Mouse (Mus musculus) brown adipose tissue, adult 24 weeks (tissue): ENCODE data around the gene Rplp2. TPM values are rescaled to one million over a fixed set of nuclear protein-coding genes. Genes with fewer than 3 reads are reported as not detected.

ENCODE experiments used
- H3K27ac ChIP-seq: fragments of 200-500 bp; replicated peaks from 2 replicates; pipeline ENCODE4 v1.5.1; 2012; ENCODE audit warnings: low read depth, mild to moderate bottlenecking, low read length
- H3K4me1 ChIP-seq: fragments of 200-500 bp; 2 replicates; pipeline ENCODE4 v1.6.1; 2012; ENCODE audit warnings: low read length, mixed read lengths; ENCODE audit not compliant: control insufficient read depth, insufficient read depth, insufficient read length
- H3K4me3 ChIP-seq: fragments of 200-500 bp; 2 replicates; pipeline ENCODE4 v1.5.1; 2012; ENCODE audit warnings: low read depth, mild to moderate bottlenecking, low read length, moderate library complexity; ENCODE audit not compliant: insufficient read depth
- polyA plus RNA-seq: library from polyadenylated mRNA; stranded (reverse); fragments of >200 nt; gene quantifications from 2 replicates; pipeline ENCODE4 v1.2.4, GENCODE M21; 2012; ENCODE audit not compliant: missing spikeins, insufficient read depth, insufficient read length

Gene Rplp2
- polyA plus RNA-seq, 1 experiment: 1,680 TPM

DNA sequence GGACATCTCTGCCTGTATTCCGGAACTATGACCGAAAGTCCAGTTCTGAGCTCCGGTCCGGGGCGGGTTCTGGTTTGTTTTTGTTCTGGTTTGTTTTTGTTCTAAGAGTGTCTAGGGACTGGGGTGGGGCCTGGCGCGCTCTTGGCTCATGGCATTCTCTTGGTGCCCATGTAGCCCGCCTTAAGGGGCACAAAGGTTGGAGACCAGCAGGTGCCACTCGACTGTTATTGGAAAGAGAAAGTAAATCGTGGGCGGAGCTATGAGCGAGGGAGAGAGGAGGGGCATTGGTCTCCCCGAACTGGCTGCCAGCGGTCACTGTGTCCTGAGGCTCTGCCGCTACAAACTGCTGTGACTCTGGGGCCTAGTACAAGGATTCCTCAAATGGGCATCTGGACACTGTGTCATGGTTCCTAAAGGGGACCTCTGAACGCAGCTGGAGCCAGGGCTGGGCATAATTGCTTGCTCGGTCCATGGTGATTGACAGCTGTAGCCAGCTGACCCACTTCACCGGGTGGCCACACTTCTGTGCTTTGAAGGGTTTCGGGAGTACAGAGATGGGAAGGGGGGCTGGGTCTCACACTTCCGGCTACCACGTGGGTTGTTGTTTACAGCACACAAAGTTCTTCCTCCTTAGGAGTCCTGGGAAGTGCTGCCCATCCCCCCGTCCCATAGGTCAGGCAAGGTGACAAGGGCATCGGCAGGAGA is 8.6 kb downstream of the Rplp2 start:
- peak overlapping the region; percentile 91 for H3K4me3 ChIP-seq
- peaks cover 24% of the 10 kb centered on the region for H3K4me1 ChIP-seq
- peak overlapping the region; percentile 97 for H3K27ac ChIP-seq

DNA sequence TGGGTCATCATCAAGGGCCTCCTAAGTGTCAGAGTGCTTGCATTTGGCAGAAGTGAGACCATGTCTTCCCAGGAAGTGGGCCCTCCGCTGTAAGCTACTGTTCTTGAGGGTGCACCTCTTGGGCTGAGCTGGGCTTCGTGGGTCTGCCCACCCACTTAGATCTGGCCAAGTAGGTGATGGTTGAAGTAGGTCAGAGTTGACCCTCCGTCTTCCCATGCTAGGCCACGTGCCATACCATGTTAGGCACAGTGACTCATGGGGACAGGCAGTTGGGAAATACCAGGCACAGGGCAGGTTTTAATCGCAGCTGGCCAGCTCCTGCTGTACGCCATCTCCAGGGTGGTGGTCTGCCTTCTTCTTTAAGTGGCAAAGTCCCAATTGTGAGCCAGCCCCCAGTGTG is 9.6 kb downstream of the Rplp2 start:
- Histone ChIP-seq H3K4me1 (peaks cover 26% of the 10 kb centered on the region), H3K27ac (peak overlapping the region; percentile 97), H3K4me3 (peak overlapping the region; percentile 91)

DNA sequence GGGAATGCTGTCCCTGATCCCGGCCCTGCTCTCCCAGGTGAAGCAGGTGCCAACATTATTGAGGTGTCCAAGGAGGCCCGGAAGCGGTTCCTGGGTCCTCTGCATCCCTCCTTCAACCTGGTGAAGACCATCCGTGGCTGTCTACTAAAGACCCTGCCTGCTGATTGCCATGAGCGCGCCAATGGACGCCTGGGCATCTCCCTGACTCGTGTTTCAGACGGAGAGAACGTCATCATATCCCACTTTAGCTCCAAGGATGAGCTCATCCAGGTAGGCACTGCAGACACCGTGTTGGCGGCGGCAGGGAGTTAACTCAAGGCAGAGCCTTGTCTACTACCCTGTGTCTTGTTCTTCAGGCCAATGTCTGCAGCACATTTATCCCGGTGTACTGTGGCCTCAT is 10.1 kb downstream of the Rplp2 start:
- H3K4me1 ChIP-seq: peaks cover 26% of the 10 kb centered on the region
- peak overlapping the region; percentile 97 for H3K27ac ChIP-seq
- H3K4me3 ChIP-seq: peak overlapping the region; percentile 91

DNA sequence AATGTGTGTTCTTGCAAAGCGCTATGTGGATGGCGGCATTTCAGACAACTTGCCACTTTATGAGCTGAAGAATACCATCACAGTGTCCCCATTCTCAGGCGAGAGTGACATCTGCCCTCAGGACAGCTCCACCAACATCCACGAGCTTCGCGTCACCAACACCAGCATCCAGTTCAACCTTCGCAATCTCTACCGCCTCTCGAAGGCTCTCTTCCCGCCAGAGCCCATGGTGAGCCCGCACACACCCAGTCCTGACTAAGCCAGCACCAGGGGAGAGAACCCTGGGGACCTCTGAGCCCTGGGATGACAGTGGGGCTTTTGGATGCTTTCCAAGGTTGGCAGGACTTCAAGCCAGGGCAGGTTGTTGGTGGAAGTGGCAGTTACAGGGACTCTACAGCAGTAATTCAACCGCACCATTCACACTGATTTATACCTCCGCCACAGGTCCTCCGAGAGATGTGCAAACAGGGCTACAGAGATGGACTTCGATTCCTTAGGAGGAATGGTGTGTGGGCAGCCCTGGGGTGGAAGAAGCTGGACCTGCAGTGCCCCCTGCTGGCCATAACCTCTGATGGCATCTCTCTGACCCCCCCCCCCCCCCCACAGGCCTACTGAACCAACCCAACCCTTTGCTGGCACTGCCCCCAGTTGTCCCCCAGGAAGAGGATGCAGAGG is 11.0 kb downstream of the Rplp2 start:
- peak overlapping the region; percentile 97 for H3K27ac ChIP-seq
- H3K4me1 ChIP-seq: peaks cover 27% of the 10 kb centered on the region

DNA sequence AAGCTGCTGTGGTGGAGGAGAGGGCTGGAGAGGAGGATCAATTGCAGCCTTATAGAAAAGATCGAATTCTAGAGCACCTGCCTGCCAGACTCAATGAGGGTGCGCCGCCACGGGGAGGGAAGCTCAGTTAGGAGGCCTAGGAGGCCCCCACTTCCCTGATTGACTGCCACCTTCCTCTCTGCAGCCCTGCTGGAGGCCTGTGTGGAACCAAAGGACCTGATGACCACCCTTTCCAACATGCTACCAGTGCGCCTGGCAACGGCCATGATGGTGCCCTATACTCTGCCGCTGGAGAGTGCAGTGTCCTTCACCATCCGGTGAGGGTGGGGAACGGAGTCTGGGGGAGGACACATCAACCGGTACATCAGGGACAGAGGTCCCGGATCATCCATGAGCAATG is 11.5 kb downstream of the Rplp2 start:
- no peak overlapping the region; the same call in 1 of the 2 replicates for H3K4me3 ChIP-seq
- H3K27ac ChIP-seq: peak overlapping the region; percentile 9; the same call in 1 of the 2 replicates
- peaks cover 25% of the 10 kb centered on the region for H3K4me1 ChIP-seq

More for the DNA sequence above, 11.0 kb downstream of the Rplp2 start:
- peak overlapping the region; percentile 4 for H3K4me3 ChIP-seq

DNA sequence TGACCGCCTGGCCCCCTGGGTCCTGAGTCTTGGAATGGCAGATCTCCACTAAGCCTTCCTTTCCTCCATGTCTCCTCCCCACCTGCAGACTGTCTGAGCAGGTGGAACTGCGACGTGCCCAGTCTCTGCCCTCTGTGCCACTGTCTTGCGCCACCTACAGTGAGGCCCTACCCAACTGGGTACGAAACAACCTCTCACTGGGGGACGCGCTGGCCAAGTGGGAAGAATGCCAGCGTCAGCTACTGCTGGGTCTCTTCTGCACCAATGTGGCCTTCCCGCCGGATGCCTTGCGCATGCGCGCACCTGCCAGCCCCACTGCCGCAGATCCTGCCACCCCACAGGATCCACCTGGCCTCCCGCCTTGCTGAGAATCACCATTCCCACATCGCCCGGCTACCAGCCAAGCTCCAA is 12.1 kb downstream of the Rplp2 start:
- Histone ChIP-seq H3K4me1 (peaks cover 25% of the 10 kb centered on the region), H3K27ac (peak overlapping the region; percentile 9)

DNA sequence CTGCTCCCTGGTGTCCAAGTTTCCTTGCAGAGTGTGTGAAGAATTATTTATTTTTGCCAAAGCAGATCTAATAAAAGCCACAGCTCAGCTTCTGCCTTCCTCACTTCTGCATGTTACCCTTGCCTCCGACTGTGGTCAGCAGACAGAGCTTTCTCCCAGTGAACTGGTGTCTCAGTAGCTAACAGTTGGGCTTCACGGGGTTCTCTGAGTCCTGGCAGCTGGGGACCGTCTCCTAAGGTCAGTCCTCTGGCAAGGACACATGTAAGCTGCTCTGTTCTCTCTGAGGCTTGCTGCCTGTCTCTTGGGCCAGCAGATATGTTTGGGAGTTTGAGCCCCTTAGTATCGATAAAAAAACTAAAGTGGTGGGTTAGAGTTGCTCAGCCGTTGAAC is 12.8 kb downstream of the Rplp2 start:
- H3K27ac ChIP-seq: peak overlapping the region; percentile 90
- no peak overlapping the region for H3K4me3 ChIP-seq
- H3K4me1 ChIP-seq: peaks cover 25% of the 10 kb centered on the region

More for the DNA sequence above, 12.1 kb downstream of the Rplp2 start:
- H3K4me3 ChIP-seq: no peak overlapping the region

DNA sequence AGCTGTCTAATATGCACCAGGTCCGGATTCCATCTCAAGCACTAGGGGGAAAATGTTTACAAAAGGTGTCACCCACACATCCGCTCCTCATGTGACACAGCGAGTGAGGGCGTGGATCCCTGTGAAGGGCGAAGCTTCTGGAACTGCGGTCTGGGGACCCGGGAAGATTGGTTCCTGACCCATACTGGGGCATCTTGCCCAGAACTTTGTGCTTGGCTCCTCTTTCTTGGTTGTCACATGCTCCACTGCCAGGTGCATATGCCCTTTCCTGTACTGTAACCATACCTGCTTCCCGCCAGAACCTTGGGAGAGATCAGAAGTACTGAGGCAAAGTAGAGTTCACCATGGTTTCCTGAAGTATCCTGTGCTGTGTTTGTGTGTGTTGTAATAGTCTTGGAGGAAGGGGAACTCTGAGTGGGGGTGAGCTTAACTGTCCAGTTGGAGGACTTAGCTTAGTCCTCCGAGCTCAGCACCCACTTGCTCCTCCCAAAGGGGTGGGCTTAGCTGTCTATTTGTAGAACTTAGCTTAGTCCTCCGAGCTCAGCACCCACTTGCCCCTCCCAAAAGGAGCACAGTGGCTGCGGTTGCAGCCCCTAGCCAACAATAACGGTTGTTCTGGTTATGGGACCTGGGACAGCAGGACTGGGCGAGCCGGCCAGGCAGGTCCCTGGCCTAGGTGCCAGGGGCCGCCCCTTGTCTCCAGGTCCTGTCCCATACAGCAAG is 13.4 kb downstream of the Rplp2 start, which contains the start of gene Cracr2b:
Cracr2b (plus strand) TSS at position 704 of the 723 bp plus-strand sequence.
- peak within 1 kb of the TSS; percentile 66 for H3K4me3 ChIP-seq
- peaks cover 25% of the 10 kb centered on the region for H3K4me1 ChIP-seq
- H3K27ac ChIP-seq: peak within 1 kb of the TSS; percentile 90

DNA sequence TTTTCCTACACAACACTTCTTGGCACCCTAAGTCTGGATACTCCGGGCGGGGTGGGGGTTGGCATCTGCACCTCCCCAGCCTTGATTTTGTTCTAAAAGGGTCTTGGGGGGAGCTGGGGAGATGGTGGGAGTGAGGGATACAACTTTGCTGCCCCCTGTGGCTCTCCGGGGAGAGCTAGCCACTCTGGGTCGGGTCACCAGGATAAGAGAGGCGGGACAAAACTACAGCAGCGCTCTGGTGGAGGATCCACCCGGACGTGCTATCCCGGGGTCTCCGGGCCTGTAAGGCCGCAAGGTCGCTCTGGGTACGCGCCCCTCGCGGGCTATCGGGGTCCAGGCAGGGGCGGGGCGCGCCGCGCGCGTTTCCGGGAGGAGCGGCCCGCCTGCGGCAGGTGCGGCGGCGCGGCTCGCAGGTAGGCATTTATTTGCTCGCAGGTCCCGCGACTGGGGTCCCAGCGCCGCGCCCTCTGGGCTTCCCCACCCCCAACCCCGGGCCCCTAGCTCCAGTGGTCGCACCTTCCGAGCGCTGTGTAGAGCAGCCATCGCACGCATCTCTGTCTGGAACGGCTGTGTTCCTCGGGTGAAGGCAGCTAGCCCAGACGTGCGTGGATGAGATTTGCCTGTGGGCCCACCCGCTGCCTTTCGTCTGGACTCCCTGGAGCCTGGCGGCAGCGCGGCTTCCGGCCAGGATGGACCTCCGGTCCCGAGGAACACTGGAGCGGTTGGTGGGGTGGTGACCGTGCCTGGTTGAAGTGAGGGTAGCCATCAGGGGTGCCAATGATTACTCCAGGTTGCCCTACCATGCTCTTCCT is 14.6 kb downstream of the Rplp2 start:
- Histone ChIP-seq H3K4me3 (peak overlapping the region; percentile 66), H3K27ac (peak overlapping the region; percentile 90), H3K4me1 (peaks cover 26% of the 10 kb centered on the region)

DNA sequence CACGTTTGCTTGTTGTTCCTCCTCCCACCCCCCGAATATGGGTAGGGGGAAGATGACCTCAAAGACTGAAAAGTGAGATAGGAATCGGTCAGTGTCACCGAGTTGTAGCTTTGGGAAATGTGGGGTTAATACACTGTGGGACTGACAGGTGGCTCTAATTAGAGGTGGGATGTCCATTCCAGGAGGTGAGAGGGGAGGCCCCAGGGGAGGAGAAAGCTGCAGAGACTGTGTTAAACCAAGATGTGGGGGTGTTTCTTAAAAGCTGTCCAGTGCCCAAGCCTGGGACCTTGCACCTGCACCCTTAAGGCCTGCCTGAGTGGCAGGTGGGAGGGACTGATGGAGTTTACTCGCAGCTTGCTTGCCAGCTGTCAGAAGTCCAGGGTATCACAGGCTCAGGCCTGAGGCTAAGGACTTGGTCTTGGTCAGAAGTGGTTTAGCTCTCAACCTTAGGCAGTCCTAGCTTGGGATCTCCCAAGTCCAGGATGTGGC is 15.2 kb downstream of the Rplp2 start:
- peaks cover 25% of the 10 kb centered on the region for H3K4me1 ChIP-seq
- peak overlapping the region; percentile 66 for H3K4me3 ChIP-seq
- H3K27ac ChIP-seq: peak overlapping the region; percentile 90

DNA sequence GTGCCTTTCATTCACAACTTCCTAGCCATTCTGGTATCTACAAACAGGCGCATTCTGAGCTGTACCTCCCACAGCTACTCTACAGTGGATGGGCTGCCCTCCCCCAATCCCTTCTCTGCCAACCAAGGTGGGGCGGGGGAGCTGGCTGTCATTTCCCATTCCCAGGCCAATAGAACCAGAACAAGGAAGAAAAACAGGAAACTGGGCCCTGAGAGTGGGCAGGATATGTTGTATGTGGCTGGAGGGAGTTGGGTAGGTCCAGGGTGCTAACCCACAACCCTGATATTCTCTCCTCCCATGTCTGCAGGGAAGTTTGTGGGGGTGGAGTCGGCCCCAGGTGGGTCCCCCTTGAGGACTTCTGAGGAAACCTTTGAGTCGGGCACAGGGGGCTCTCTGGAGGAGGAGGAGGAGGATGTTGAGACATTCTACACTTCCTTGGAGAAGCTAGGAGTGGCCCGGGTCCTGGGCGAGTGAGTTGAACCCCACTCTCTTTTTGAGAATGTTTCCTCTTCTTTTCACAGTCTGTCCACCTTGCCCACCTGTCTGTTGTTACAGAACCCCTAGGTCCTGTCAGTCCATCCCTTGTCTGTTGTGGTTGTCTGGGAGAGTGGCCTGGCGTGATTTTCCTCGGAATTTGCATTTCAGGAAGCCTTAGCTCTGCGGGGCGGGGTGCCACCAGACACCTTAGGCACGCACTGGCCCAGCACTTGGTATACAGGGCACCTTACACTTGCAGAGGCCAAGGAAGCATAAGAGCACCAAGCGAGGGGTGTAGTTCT is 16.8 kb downstream of the Rplp2 start:
- peak overlapping the region; percentile 66 for H3K4me3 ChIP-seq
- H3K27ac ChIP-seq: peak overlapping the region; percentile 76
- H3K4me1 ChIP-seq: peaks cover 12% of the 10 kb centered on the region; the same call in 1 of the 2 replicates

DNA sequence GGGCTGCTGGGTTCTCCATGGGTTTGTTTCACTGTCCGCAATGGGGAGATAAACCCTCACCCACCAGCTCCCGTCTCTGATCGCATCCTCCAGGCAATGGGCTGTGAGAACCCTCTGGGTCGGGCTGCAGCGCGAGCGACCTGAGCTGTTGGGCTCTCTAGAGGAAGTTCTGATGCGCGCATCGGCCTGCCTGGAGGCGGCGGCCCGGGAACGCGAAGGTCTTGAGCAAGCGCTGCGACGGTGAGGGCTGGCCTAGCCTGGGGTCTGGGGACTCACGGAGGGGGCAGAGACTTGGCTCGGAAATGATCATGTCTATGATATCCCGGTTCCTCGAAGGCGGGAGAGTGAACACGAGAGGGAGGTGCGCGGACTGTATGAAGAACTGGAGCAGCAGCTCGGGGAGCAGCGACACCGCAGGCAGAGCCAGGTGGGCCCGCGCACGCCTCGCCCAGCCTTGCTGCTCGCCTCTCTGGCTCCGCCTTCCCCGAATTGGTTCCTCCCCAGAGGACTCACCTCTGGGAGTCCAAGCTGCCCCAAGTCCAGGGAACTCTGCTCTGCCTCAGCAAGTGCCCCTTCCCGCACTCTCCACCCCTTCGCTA is 17.5 kb downstream of the Rplp2 start:
- Histone ChIP-seq H3K4me1 (peaks cover 10% of the 10 kb centered on the region; the same call in 1 of the 2 replicates), H3K27ac (peak overlapping the region; percentile 76), H3K4me3 (peak overlapping the region; percentile 66)

DNA sequence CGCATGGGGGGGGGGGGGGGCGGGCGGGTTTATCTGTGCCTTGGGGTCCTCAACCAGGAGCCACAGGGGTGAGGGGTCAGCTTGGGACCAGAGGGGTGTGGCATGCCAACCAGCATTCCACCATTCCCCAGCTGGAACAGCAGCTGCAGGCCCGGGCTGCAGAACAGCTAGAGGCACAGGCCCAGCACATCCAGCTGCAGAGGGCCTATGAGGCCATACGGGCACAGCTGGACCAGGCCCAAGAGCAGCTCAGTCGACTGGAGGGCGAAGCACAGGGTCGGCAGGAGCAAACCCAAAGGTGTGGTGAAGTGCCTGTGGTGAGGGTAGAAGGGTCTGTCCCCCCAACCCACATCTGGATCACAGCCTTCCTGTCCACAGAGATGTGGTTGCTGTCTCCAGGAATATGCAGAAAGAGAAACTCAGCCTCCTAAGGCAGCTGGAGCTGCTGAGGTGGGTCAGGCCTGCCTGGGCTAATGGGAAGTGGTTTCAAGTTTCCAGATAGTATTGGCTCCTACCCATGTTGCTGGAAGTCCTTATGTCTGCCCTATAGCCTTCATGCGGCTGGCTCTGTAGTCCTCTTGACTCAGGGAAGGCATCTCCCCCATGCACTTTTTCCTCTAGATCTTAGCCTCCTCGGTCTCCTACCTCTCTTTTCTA is 18.3 kb downstream of the Rplp2 start:
- H3K4me3 ChIP-seq: peak overlapping the region; percentile 27
- no peak overlapping the region; the same call in 1 of the 2 replicates for H3K27ac ChIP-seq
- H3K4me1 ChIP-seq: peaks cover 10% of the 10 kb centered on the region; the same call in 1 of the 2 replicates
